Mouse (Mus musculus) small intestine, adult 10 weeks (tissue): ENCODE results near the gene Flot1. TPM values are rescaled to one million over a fixed set of nuclear protein-coding genes. Genes with fewer than 3 reads are reported as not detected.

Source experiments
- polyA plus RNA-seq: library from polyadenylated mRNA; stranded (reverse); fragments of 350-450 nt; fragmentation: Illumina TruSeq; extraction: RNeasy Lipid Tissue Mini Kit (QIAGEN cat#74804); gene quantifications from one replicate; pipeline ENCODE4 v1.2.3, GENCODE M21; 2014; ENCODE audit warnings: low replicate concordance

The Flot1 gene
- polyA plus RNA-seq = 3.5 TPM

DNA sequence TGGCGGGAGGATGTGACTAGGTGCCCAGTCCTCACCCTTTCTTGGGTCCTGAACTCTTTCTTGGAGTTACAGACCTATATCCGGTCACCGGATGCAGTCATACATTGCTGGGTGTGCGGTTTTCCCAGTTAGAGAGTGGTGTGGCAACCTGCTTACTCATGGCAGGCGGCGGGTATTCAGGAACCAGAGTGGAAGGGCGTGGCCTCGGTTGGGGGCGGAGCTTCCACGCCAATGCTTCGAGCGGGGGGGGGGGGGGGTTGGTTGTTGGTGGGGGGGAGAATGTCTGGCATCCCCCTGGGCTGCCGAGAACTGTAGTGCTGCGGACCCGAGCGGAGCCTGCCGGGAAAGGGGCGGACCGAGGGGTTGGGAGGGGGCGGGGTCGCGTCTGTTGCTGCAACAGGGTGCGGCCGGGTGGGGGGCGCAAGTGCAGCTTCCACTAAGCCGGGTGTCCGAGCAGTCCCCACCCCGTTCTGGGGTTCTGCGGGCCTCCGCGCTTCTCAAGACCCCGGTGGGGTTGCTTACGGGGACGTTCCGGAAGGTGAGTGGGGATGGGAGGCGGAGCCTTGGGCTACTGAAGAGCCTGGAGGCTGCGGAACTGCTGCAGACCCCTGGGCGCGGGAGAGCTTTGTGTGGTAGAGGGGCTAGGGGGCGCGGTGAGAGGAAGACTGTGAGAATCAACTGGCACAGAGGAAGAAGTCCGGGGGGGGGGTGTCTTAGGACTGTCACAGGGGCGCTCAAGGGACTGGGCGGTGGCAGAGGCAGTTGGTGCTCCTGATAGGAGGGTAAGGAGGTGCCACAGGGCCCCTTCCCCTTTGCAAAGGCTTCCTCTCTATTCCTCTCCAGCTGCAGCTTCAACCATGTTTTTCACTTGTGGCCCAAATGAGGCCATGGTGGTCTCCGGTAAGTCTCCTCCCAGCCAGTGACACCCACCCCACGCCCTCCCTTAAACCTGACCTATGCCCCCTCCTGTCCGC lies at the start of gene Flot1:
Gene Flot1 (plus strand): TSS at position 267 of the 974 bp plus-strand sequence.

DNA sequence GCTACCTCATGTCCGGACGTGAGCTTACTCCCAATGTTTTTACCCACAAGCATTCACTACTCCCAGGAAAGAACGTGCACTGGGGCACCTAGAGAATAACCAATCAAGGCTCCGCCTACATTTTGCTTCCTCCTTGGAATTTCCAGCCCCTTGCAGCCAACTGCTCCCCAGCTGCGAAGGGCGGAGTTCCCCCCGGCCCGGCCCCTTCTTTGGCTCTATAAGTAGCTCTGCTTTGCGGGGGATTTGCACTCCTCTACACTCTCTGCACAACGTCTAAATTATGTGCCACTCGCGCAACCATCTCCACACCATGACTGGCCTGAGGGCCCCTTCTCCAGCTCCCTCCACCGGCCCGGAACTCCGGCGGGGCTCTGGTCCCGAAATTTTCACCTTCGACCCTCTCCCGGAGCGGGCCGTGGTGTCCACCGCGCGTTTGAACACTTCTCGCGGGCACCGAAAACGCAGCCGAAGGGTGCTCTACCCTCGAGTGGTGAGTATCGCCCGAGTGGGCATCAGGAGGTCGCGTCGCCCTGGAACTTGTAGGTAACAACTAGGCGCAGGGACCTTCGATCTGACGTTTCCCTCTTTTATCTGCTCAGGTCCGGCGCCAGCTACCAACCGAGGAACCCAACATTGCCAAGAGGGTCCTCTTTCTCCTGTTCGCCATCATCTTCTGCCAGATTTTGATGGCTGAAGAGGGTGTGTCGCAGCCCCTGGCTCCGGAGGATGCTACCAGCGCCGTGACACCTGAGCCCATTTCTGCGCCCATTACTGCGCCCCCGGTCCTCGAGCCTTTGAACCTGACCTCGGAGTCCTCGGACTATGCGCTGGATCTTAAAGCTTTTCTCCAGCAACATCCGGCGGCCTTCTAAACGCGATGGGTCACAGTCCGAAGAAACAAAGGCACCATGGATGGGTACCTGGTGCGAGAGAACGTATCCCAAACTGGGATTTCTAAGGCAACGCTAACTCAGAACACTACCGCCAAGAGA lies 1.3 kb upstream of the Flot1 start, which contains the start of gene Ier3:
Gene Ier3 (plus strand): TSS at position 246 of the 992 bp plus-strand sequence.

DNA sequence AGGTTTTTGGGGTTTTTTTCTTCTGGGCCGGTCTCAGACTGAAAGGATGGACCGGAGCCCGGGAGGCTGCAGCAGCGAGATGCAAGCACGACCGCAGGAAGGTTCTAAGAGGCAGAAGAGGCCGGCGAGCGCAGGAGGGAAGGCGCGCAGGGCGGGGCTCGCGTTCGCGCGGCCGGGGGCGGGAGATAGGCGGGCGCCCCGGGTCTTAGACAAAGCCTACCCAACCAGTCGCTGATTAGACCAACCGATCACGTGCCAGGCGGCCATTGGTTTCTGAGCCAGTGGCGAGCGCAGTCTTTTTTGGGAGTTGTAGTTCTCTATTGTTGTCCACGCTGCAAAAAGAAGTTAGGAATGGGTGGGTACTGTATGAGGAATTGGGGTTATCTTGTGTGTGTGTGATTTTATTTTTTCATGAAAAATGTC lies 15.1 kb downstream of the Flot1 start, which contains the start of gene Tubb5:
Gene Tubb5 (minus strand): TSS at position 185 of the 423 bp plus-strand sequence.

DNA sequence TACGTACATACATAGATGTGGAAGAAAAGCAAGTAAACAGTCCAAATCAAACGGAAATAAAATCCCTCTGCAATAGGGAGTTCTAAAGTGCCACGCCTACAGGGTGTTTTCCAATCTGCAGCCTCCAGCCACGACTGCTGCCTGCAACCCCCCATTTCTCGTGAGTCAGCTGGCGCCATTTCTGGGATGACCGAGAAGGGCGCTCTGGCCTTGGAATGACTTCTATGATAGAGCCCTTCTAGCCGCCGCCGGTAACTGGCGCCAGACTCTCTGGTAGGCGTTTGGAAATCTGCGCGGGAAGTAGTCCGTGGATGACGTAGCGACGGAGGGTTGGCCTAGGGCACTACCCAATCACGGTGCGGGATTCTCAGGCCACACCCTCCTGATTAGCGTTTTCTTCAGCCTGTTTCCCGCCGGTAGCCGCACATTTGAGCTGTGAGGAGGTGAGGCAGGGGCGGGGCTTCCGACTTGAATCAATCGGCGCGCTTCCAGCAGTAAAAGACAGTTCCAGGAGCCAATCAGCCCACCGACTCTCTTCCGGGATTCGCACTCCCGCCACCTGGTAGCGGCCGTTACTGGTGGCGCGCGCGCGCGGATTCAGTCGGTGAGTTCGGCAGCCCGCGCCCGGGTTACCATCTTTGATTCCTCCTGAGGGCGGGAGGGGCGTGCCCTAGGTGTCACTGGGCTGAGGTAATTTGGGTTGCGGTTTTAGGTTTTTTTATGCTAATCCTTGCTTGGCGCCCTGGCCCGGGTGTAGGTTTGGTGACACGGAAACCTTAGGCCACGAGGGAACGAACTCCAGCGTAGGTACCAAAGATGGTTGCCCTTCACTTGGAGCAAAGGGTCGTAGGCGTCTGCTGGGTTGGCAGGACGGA lies 18.3 kb downstream of the Flot1 start, which contains the start of gene Mdc1:
Gene Mdc1 (plus strand): TSS at position 440 of the 875 bp plus-strand sequence.

DNA sequence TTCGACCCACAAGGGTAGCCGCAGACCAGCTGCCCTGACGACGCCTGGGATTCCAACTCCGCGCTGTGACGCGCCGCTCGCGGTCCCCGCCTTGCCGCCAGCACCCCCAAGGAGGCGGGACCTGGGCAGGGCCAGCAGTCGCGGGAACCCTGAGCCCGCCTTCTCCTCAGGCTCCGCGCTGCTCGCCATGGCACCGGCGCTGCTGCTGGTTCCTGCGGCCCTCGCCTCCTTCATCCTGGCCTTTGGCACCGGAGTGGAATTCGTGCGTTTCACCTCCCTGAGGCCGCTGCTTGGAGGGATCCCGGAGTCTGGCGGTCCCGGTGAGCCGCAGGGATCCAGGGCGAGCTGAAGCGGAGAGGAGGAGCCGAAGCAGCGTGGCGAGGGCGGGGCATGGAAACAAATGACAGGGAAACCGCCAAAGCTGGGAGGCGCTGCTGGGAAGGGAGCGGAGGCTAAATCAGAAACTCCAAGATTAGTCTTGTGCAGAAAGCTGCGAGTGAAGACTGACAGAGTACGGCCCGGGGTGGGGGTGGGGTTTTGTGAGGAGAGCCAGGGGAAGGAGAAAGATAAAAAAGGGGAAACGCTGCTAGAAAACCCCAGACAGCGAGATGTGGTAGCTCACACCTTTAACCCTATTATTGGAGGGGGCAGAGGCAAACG lies 38.3 kb downstream of the Flot1 start, which contains the start of gene Nrm:
Gene Nrm (plus strand): TSS at position 121 of the 660 bp plus-strand sequence.

DNA sequence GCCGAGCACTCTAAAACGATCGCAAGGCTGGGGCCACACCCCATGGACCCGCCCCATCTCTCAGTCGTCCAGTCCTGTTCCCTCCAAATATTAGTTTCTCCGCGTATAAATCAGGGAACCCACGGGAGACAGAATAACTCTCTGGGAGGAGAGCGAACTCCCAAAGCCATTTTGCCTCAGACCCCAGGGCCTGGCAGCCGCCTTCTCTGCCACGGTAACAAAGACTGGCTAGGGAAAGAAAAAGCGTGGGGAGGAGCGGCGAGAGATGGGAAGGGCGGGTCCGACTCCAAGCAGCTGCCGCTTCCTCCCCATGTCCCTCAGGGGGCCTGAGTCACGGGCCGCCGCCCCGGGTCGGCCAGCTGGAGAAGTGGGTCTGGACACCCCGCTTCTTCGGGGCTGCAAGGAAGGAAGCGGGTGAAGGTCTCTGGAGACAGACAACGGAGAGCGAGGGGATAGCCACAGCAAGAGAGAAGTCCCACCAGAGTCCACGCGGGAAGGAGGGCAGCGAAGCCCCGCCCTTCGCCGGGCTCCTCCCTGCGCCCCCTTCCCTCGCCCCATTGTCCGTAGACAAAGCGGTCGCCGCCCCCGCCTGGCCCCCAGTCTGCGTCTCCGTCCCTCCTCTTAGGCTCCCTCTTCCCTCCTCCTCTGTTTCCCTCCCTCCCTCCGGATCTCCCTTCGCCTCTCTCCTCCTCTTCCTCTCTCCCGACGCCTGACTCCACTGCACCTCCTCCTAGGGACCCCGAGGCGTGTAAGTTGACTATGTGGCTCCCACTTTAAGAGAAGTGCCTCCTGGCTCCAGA lies 42.7 kb downstream of the Flot1 start, which contains the start of gene Ppp1r18:
Gene Ppp1r18 (plus strand): TSS at position 113 of the 800 bp plus-strand sequence.

DNA sequence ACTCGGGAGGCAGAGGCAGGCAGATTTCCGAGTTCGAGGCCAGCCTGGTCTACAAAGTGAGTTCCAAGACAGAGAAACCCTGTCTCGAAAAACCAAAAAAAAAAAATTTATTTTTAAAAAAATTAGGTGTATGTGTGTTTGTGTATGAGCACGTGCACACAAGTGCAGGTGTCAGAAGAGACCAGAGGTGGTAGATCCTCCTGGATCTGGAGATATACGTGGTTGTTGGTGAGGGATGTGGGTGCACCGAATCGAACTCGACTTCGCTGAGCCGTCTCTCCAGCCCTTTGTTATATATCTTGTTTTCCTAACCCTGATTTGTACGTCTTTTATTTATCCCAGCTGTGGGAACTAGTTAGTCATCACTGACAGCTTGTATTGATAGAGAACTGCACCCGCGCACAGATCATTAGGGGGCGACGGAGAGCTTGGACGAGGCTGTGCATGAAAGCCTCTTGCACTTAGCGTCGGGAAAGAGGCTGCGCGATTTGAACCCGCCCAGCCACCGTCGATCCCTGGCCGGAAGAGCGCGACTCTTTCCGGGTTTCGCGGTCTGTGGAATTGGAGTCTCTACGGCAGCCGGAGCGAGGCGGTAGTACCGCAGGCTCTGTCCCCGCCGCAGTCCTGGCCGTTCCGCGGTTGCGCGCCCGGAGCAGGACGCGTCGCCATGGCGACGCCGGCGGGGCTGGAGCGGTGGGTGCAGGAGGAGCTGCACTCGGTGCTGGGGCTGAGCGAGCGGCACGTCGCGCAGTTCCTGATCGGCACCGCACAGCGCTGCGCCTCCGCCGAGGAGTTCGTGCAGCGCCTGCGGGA lies 56.4 kb downstream of the Flot1 start, which contains the start of gene Dhx16:
Gene Dhx16 (plus strand): TSS at position 575 of the 813 bp plus-strand sequence.

Other genes with a start within 250 kb of the Flot1 start
- gene Sfta2, start 221.7 kb upstream of the Flot1 start, polyA plus RNA-seq = not detected
- gene Gm9573, start 196.6 kb upstream of the Flot1 start, polyA plus RNA-seq = not detected
- not detected for gene Mucl3, start 179.5 kb upstream of the Flot1 start, polyA plus RNA-seq
- 0.59 TPM for gene Vars2, start 155.6 kb upstream of the Flot1 start, polyA plus RNA-seq
- gene Gtf2h4, start 149.5 kb upstream of the Flot1 start, polyA plus RNA-seq = 2.7 TPM
- gene Ddr1, start 118.6 kb upstream of the Flot1 start, polyA plus RNA-seq = 4.8 TPM
- 3.7 TPM for gene Ier3, start 1.5 kb upstream of the Flot1 start, polyA plus RNA-seq
- 23.6 TPM for gene Tubb5, start 15.1 kb downstream of the Flot1 start, polyA plus RNA-seq
- gene Mdc1, start 18.3 kb downstream of the Flot1 start, polyA plus RNA-seq = 9.7 TPM
- 1.3 TPM for gene Nrm, start 38.1 kb downstream of the Flot1 start, polyA plus RNA-seq
- gene Ppp1r18, start 42.4 kb downstream of the Flot1 start, polyA plus RNA-seq = 1.2 TPM
- gene Dhx16, start 56.6 kb downstream of the Flot1 start, polyA plus RNA-seq = 16.5 TPM
- 30.1 TPM for gene 2310061I04Rik, start 74.2 kb downstream of the Flot1 start, polyA plus RNA-seq
- gene Atat1, start 86.8 kb downstream of the Flot1 start, polyA plus RNA-seq = 17.0 TPM
- 8.4 TPM for gene Mrps18b, start 93.2 kb downstream of the Flot1 start, polyA plus RNA-seq
- gene Ppp1r10, start 93.2 kb downstream of the Flot1 start, polyA plus RNA-seq = 28.3 TPM
- gene Abcf1, start 146.5 kb downstream of the Flot1 start, polyA plus RNA-seq = 36.1 TPM
- gene Gnl1, start 156.6 kb downstream of the Flot1 start, polyA plus RNA-seq = 0.56 TPM
- gene Prr3, start 157.0 kb downstream of the Flot1 start, polyA plus RNA-seq = 0.59 TPM
- gene H2-T24, start 197.3 kb downstream of the Flot1 start, polyA plus RNA-seq = 5.7 TPM
- 8.8 TPM for gene H2-T23, start 209.6 kb downstream of the Flot1 start, polyA plus RNA-seq
- 8.7 TPM for gene H2-T22, start 219.5 kb downstream of the Flot1 start, polyA plus RNA-seq
- not detected for gene Gm6034, start 219.7 kb downstream of the Flot1 start, polyA plus RNA-seq
- 6.5 TPM for gene Gm11127, start 235.1 kb downstream of the Flot1 start, polyA plus RNA-seq